Mouse (Mus musculus) lung, adult 2 months (tissue): ENCODE measurements around the gene Ftl1.

Source experiments
- CTCF ChIP-seq: fragments of 200-500 bp; IDR thresholded peaks from 2 replicates; pipeline ENCODE4 v1.5.1; 2011; ENCODE audit warnings: mild to moderate bottlenecking, low read length, control low read depth; ENCODE audit not compliant: insufficient read depth
- POLR2A ChIP-seq: fragments of 200-500 bp; IDR thresholded peaks from 2 replicates; pipeline ENCODE4 v1.6.1; 2011; ENCODE audit warnings: low read depth, mild to moderate bottlenecking, control low read depth, low read length, borderline replicate concordance; ENCODE audit errors: extremely low read depth

- TF ChIP-seq CTCF (no peak), POLR2A (peak; percentile 35; the same call in 1 of the 2 replicates)
These were observed 31.6 kb upstream of the Ftl1 start for GRCm38 (mm10) chr7:45491264-45491663.
